Mouse (Mus musculus) brain, embryonic 14.5 days (tissue): Measurements from ENCODE around the gene Zfp553.

Experiments
- CTCF ChIP-seq: fragments of 200-500 bp; IDR thresholded peaks from 2 replicates; pipeline ENCODE4 v1.5.1; 2012; ENCODE audit warnings: inconsistent platforms, mild to moderate bottlenecking, moderate library complexity, borderline replicate concordance; ENCODE audit not compliant: insufficient read depth, insufficient read length; ENCODE audit errors: extremely low read depth
- POLR2A ChIP-seq: fragments of 200-500 bp; IDR thresholded peaks from 2 replicates; pipeline ENCODE4 v1.6.1; 2012; ENCODE audit warnings: mild to moderate bottlenecking, inconsistent platforms, borderline replicate concordance; ENCODE audit not compliant: poor library complexity, insufficient read depth, insufficient read length, severe bottlenecking; ENCODE audit errors: extremely low read depth

DNA sequence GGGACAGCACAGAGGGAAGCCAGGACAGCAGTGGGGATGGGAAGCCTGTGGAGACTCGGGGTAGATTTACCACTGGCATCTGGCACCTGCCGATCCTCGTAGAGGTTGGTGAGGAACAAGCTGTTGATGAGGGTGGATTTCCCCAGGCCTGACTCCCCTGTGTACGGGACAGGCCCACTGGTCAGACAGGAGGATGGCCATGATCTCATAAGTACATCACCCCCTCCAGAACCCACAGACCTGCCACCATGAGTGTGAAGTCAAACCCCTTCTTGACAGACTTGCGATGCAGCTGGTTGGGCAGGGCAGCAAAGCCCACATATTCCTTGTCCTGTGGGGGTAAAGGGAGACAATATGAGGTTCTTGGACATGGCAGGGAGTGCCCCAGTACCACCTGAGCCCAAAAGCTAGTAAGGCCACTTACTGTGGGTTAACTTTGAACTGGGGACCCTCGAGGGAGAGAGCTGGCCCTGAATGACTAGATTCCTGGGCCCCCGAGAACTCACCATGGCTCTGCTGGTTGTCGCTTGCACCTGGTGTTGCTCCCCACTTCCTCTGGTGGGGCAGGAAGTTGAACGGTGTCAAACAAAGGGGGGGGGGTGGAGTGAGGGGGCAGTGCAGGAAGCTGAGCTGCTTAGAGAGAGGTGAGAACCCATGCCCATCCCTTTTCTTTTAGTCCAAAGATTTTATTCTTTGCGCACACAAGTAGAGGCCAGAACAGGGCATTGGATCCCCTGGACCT lies 14.8 kb upstream of the Zfp553 start:
- TF ChIP-seq CTCF (no peak), POLR2A (no peak)
